Mouse (Mus musculus): ENCODE measurements around the gene H1foo.

Gene H1foo

GRCm38 (mm10) chr6:115944638-115945037, at the start of gene H1foo:
Gene H1foo, plus strand, starts transcription at chr6:115944938.
- no peak for DNase-seq (ENCODE audit: low spot score)

- DNase-seq (ENCODE audit: low spot score): no peak
Observed at GRCm38 (mm10) chr6:115896346-115896745, 48.4 kb upstream of the H1foo start.

GRCm38 (mm10) chr6:115897117-115897516, 47.6 kb upstream of the H1foo start:
- no peak for DNase-seq (ENCODE audit: low spot score)

GRCm38 (mm10) chr6:115897926-115898520, 46.7 kb upstream of the H1foo start:
- no peak for DNase-seq (ENCODE audit: low spot score)

DNA sequence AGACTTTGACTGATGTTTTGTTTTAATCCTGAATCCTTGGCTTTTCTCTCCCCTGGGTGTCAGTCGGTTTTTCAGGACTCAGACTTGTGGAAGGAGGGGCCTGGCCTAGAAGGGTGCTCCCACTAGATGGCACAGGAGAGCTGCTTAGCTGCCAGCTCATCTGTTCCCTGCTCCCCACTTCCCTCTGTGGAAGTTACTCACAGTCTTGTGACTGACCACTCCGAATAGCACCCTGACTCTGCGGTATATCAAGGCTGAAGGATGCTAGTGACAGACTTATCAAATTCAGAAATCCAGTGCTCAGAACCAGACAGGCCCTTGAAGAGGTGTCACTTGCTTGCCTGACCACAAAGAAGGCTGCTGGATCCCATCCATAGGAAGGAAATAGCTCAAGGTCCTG, 43.7 kb upstream of the H1foo start:
- peak; percentile 65 for DNase-seq (ENCODE audit: low spot score)

- no peak for DNase-seq (ENCODE audit: low spot score)
Observed at GRCm38 (mm10) chr6:115901489-115901931, 43.2 kb upstream of the H1foo start.

DNA sequence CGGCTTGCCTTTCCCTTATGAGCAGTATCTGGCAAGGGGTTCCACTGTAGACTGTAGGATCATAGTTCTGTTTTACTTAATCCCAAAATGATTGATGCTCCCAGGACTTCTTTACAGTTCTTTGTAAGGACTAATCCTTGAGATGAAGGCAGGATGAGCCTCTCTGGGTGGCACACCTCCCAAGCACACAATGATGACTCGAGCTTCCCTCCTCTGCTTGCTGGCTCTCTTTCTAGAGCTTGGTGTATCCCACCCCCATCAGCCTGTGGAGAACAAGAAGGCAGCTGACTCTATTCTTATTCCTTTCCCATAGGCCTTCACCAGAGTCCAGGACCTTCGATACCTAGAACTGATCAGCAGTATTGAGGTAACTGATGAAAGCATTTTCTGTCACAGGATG, 42.2 kb upstream of the H1foo start:
- DNase-seq (ENCODE audit: low spot score): no peak

- DNase-seq (ENCODE audit: low spot score): no peak
Observed at GRCm38 (mm10) chr6:115905568-115905967, 39.2 kb upstream of the H1foo start.

DNA sequence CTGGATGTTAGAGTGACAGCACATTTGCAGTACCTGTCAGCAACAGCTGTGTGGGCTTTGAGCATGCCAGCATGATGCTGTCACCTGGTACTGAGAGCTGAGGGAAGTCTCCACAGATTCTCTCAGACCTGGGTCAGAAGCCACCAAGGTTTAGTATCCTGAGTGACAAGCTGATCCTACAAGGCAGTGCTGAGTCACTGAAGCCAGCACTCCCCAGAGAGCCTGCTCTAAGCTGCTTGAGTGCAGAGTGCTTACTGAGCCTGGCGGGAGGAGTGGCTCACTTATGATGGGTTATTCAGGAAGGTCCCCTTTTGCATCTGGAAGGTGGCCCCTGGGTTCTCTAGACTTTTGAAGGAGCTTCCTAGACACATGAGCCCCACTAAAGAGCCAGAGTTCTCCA, 38.3 kb upstream of the H1foo start:
- no peak for DNase-seq (ENCODE audit: low spot score)

DNA sequence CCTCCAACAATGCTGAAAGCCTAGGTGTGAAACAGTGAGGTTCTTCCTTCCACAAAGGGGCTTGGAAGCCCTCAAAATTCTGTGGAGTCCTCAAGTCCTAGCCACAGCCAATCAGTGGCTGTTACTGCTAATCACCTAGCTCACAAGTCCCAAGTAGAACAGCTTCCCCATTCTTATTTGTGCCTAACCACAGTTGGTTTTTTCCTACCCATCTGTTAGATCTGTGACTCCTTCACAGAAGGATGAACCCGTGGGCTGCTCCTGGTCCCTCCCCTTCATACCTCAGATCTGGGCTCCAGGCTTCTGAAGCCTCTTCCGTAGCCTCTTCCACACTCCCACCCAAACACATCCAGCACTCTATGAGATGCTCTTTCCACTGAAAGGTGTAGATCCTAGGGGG, 37.9 kb upstream of the H1foo start:
- no peak for DNase-seq (ENCODE audit: low spot score)

DNA sequence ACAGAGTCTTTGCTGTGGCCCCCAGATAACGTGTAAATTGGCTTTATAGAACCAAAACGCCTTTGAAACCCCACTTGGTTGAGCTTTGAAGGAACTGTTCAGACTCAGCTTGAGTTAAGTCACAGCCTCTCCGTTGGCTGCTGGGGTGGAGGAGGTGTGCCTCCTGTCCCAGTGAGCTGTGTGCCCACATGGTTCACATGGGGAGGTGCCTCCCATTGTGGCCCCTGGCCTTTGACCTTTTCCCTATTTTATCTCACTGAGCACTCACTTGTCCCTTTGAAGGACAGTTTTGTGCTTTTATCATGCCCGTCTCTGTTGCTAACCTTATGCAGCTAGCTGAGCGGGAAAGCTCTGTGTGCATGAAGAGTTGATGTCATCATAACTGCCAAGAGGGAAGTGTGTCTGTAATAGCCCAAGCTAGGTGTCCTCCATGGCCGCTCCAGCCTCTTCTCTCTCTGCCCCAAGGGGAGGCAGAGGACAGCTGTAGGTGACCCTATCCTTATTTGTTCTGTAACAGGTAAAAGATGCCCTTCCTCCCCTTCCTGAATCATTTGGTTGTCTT, 36.2 kb upstream of the H1foo start:
- DNase-seq (ENCODE audit: low spot score): no peak

DNA sequence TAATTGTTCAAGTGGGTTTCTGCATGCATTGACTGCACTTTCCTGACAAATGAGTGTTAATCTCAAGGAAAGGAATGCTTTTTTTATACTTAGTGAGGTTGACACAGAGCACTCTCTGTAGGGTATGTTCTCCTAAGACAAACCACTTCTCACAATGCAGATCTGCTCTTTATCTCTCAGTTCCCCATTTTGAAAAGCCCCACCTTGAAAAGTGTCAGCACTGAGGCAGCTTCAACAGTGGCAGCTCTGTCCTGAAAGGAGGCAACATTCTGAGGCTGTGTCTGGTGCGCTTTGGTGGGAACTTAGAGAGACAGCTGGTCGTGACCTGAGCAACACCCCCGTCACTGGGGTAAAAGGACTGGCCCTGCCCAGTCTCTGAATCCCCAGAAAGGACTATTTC, 35.7 kb upstream of the H1foo start:
- no peak for DNase-seq (ENCODE audit: low spot score)

- DNase-seq (ENCODE audit: low spot score): no peak
Observed at GRCm38 (mm10) chr6:115909940-115910339, 34.8 kb upstream of the H1foo start.

DNA sequence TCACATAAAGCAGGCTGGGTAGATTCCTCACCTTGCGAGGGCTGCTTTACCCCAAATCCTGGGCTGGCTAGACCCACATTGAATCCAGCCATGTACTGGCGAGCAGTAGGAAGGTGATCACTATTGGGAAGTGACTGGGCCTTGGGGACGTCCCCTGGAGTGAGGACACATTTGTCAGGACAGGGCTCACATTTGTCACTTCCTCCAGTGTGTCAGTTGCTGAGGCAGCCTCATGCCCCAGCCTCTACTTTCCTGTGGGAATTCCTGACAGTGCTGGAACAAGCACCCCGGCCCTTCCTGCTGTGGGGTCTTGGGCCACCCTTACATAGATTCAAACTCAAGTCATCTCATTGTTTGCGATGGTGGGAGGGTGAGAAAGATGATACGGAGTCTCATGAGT, 33.0 kb upstream of the H1foo start:
- no peak for DNase-seq (ENCODE audit: low spot score)

GRCm38 (mm10) chr6:115913482-115913881, 31.3 kb upstream of the H1foo start:
- DNase-seq (ENCODE audit: low spot score): no peak

GRCm38 (mm10) chr6:115914511-115915202, 30.1 kb upstream of the H1foo start:
- no peak for DNase-seq (ENCODE audit: low spot score)

DNA sequence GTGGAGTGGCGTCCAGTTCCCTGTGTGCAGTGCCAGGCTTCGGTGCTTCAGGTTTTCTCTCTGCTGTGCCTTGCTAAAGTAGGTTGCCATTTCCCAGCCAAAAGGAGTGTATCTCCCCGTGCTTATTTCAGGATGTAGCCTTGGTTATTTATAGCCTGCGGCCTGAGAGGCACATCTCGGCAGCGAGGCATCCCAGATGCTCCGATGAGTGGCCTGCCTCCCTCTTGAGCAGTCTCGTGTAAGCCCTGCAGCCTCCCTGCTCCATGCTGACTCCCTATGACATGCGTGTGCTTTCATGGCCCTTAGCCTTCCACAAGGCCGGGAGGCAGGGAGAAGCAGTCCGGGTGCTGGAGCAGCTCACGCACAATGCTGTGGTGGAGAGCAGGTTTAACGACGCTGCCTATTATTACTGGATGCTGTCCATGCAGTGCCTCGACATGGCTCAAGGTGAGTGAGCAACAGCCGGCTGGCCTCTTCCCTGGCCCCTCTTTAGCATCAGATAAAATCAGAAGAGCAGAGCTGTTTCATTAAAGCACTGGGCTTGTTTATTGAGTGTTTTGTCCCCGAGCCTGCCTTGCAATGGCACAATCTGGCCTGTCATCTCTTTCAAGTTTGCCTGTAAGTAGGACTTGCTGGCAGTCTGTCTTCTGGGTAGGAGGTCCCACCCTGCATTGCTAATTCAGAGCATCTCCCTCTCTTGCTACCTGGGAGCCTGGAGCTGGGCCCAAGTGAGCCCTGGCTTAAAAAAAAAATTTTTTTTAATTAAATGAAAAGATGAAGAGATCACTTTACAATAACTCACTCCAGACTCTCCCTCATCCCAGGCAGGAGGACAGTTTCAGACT, 28.9 kb upstream of the H1foo start:
- no peak for DNase-seq (ENCODE audit: low spot score)

DNA sequence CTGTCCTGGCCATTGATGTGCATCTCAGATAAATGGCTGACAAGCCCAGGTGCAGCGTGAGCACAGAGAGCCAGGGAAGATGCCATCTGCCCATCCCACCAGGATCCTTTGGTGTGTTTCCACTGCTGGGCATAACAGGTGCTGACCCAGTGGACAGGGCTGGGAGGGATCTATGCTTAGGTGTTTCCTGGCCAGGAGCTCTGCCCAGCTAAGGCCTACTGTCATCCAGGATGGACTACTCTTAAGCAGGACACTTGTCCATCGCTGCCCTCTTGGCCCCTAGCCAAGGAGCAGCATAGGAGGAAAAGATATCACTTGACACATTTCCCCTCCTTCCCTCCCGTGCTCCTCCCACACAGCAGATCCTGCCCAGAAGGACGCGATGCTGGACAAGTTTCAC, 28.1 kb upstream of the H1foo start:
- DNase-seq (ENCODE audit: low spot score): no peak

GRCm38 (mm10) chr6:115918615-115919014, 26.1 kb upstream of the H1foo start:
- no peak for DNase-seq (ENCODE audit: low spot score)

GRCm38 (mm10) chr6:115919876-115920275, 24.9 kb upstream of the H1foo start:
- DNase-seq (ENCODE audit: low spot score): no peak

- no peak for DNase-seq (ENCODE audit: low spot score)
Observed at GRCm38 (mm10) chr6:115924829-115925228, 19.9 kb upstream of the H1foo start.

DNA sequence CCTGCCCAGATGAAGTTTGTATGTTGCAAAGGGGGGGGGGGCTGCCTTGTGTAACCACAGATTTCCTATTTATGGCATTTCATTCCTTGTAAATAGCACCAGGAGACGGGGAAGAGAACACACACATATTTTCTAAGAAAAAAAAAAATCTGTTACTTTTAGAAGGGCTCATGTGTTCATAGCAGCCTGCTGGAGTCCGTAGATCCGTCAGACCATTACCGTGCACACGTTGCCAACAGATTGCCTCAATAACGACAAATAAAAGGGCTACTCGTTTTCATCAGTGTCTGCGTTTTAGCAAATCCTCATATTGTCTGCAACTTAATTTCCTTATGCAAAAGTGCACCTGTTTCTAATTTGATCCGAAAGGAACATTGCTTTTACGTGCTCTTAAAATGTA, 18.3 kb upstream of the H1foo start:
- no peak for DNase-seq (ENCODE audit: low spot score)

Data from ovary, postnatal 14 days (tissue).